Mouse (Mus musculus) forebrain, postnatal 0 days (tissue): ENCODE results near the gene Spred2. TPM values are rescaled to one million over a fixed set of nuclear protein-coding genes. Genes with fewer than 3 reads are reported as not detected.

ENCODE experiments used
- ATAC-seq: fragments of 200-750 bp; cut with Nextera tagmentation; 2 replicates; pipeline ENCODE4 v1.8.0; 2017; ENCODE audit warnings: mild to moderate bottlenecking, moderate library complexity
- DNase-seq: peaks from one replicate; pipeline ENCODE4 v3.0.0-alpha.2; 2015
- H3K27ac ChIP-seq: fragments of 300-500 bp; sonication (generic); 2 replicates; pipeline ENCODE4 v1.5.1; 2014; ENCODE audit warnings: low read depth, mild to moderate bottlenecking, antibody characterized with exemption, low read length, moderate library complexity, mixed read lengths
- H3K27me3 ChIP-seq: fragments of 300-500 bp; sonication (generic); 2 replicates; pipeline ENCODE4 v1.6.1; 2014; ENCODE audit warnings: mild to moderate bottlenecking, low read length, mixed read lengths; ENCODE audit not compliant: insufficient read depth
- H3K36me3 ChIP-seq: fragments of 300-500 bp; sonication (generic); 2 replicates; pipeline ENCODE4 v1.6.1; 2014; ENCODE audit warnings: mild to moderate bottlenecking, moderate library complexity; ENCODE audit not compliant: insufficient read depth
- H3K4me1 ChIP-seq: fragments of 300-500 bp; sonication (generic); 2 replicates; pipeline ENCODE4 v1.6.1; 2014; ENCODE audit warnings: antibody characterized with exemption; ENCODE audit not compliant: insufficient read depth
- H3K4me2 ChIP-seq: fragments of 300-500 bp; sonication (generic); 2 replicates; pipeline ENCODE4 v1.6.1; 2014; ENCODE audit warnings: low read depth, mild to moderate bottlenecking, moderate library complexity
- H3K4me3 ChIP-seq: fragments of 300-500 bp; sonication (generic); 2 replicates; pipeline ENCODE4 v1.5.1; 2014; ENCODE audit warnings: low read depth, low read length, mixed read lengths
- H3K9ac ChIP-seq: fragments of 300-500 bp; sonication (generic); 2 replicates; pipeline ENCODE4 v1.6.1; 2014; ENCODE audit warnings: mild to moderate bottlenecking
- H3K9me3 ChIP-seq: fragments of 300-500 bp; sonication (generic); 2 replicates; pipeline ENCODE4 v1.6.1; 2016; ENCODE audit warnings: low read length
- CTCF ChIP-seq: sonication (generic); IDR thresholded peaks from 2 replicates; pipeline ENCODE4 v1.5.1; 2016; ENCODE audit warnings: antibody characterized with exemption, control low read depth, low read depth
- WGBS: fragments of 180-500 bp; shearing (Covaris S2); extraction: QIAGEN DNeasy Blood & Tissue Kit; methylation state at CpG from one replicate; pipeline ENCODE4 v1.1.7; 2014; 5-methylcytosine and 5-hydroxymethylcytosine counted together
- polyA plus RNA-seq: library from polyadenylated mRNA; unstranded; fragments of >200 nt; fragmentation: Nextera tagmentation; extraction: Ambion mirVana; gene quantifications from 2 replicates; pipeline ENCODE4 v1.2.1, GENCODE M21; 2015
- total RNA-seq: library from RNA; depleted of rRNA; stranded (reverse); fragments of >200 nt; gene quantifications from 2 replicates; pipeline ENCODE4 v1.2.3, GENCODE M21; 2014

Gene Spred2
- total and polyA plus RNA-seq, 2 experiments from 2014 or later, result 9.1 to 15.5 TPM

DNA sequence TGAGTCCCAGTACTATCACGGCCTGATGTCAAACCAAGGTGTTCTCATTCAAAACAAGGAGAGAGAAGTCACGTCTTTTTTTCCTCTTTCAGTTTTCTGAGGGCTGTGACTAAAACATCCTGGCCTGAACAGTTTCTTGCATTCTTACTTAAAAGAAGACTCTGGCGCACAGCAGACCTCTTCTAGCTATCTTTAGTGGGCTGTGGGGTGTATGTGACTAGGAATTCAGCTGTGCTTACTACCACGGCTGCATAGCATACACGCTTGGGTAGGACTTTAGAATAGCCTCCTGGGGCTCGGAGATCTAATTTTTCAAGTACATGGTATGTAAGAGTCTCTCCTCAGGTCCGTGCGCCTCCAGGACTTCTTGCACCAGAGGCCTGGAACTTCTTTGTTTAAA is 26.0 kb downstream of the Spred2 start:
- no peaks in the 10 kb centered on the region for H3K36me3 ChIP-seq
- no peak overlapping the region for H3K4me3 ChIP-seq
- TF ChIP-seq CTCF, result no peak
- DNase-seq (no peak), ATAC-seq (no peak)
- no peaks in the 10 kb centered on the region for H3K9me3 ChIP-seq
- no peak overlapping the region for H3K4me2 ChIP-seq
- WGBS, result 77% methylated on average over 8 of the region's 8 CpGs
- H3K27me3 ChIP-seq, result no peaks in the 10 kb centered on the region
- no peak overlapping the region for H3K27ac ChIP-seq
- H3K9ac ChIP-seq, result no peak overlapping the region
- 0 out of 2 replicates have a peak, but pooled peaks cover 14% of the 10 kb centered on the region for H3K4me1 ChIP-seq

DNA sequence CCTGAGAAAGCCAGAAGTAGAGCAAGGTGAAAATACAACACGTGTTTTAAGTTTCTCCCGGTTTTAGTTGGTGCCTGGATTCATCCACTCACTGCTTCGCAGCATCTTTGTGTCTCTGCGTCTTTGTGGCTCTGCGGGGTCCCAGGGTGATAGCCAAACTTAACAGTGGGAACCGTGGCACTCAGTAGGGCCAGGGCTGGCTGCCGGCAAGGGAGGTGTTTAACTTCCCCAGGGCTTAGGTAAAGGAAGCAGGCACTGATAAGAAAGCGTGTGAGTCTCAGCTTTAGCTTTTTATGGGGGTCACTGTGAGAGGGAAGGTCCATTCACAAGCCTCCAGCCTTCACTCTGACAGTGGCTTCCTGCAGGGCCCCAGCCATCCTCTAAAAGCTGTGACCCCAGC is 28.8 kb downstream of the Spred2 start:
- no peak for TF ChIP-seq CTCF
- 73% methylated on average over 8 of the region's 8 CpGs for WGBS
- Histone ChIP-seq H3K36me3 (no peaks in the 10 kb centered on the region), H3K27me3 (no peaks in the 10 kb centered on the region), H3K4me2 (no peak overlapping the region), H3K9ac (no peak overlapping the region), H3K4me3 (no peak overlapping the region), H3K4me1 (0 out of 2 replicates have a peak, but pooled peaks cover 6% of the 10 kb centered on the region), H3K9me3 (no peaks in the 10 kb centered on the region), H3K27ac (no peak overlapping the region)
- no peak for DNase-seq
- no peak for ATAC-seq

DNA sequence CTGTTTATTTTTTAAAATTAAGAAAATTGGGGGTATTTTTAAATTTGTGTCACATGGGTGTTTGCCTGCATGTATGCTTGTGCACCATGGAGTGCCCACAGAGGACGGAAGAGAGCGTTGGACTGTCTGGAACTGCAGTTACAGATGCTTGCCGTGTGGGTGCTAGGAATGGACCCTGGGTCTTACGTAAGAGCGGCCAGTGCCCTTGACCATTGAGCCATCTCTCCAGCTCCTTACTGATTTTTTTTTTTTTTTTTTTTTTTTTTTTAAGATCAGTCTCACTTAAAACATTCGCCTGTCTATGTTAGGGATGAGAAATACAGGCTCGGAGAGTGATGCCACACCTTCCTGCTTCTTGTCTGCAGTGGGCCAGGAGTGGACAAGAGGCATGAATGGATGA is 29.7 kb downstream of the Spred2 start:
- TF ChIP-seq CTCF, result no peak
- DNase-seq (no peak), ATAC-seq (no peak)
- Histone ChIP-seq H3K27ac (no peak overlapping the region), H3K36me3 (no peaks in the 10 kb centered on the region), H3K4me1 (0 out of 2 replicates have a peak, but pooled peaks cover 6% of the 10 kb centered on the region), H3K4me2 (no peak overlapping the region), H3K9me3 (no peaks in the 10 kb centered on the region), H3K4me3 (no peak overlapping the region), H3K9ac (no peak overlapping the region), H3K27me3 (no peaks in the 10 kb centered on the region)
- 95% methylated on average over 7 of the region's 7 CpGs for WGBS

DNA sequence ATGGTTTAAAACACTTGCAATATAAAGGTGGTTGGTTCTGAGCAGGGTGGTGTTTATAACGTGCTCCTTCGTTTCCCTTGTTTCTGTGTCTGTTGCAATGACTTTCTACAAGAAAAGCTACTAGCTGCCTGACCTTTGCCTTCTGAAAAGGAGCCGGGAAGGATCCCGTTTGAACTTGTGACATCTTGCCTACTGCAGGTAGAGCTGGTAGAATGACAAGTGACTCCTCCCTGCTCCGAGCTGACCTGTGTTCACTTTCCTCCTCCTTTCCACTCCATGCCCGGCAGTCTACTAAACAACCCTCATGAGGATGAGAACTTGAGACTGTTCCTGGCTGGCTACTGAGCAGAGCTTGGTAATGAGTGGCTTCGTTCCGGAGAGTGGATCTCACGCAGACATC is 30.9 kb downstream of the Spred2 start:
- no peak for TF ChIP-seq CTCF
- WGBS, result 86% methylated on average over 9 of the region's 9 CpGs
- H3K9ac ChIP-seq, result no peak overlapping the region
- no peaks in the 10 kb centered on the region for H3K27me3 ChIP-seq
- H3K4me2 ChIP-seq, result no peak overlapping the region
- no peak overlapping the region for H3K27ac ChIP-seq
- H3K4me3 ChIP-seq, result no peak overlapping the region
- no peak for ATAC-seq
- no peaks in the 10 kb centered on the region for H3K36me3 ChIP-seq
- 0 out of 2 replicates have a peak, but pooled peaks cover 1% of the 10 kb centered on the region for H3K4me1 ChIP-seq
- no peaks in the 10 kb centered on the region for H3K9me3 ChIP-seq
- DNase-seq, result no peak

DNA sequence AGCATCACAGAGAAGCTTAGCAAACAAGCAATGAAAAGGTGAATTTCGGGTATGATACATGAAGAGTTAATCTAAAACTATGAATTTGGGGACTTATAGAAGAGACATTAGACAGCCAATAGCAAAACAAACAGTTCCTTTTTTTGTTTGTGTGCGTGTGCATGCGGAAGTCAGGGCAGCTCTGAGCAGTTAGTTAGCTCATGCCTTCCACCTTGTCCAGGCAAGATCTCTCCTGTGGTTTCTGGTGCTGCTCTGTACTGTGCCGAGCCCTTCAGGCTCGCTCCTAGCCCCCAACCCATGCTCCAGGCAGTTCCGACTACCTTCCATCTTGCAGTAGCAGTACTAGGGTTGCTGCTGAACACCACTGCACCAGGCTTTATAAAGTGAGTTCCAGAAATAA is 31.5 kb downstream of the Spred2 start:
- no peak overlapping the region for H3K4me3 ChIP-seq
- DNase-seq (no peak), ATAC-seq (no peak)
- H3K4me1 ChIP-seq, result no peaks in the 10 kb centered on the region
- H3K9me3 ChIP-seq, result no peaks in the 10 kb centered on the region
- no peak overlapping the region for H3K27ac ChIP-seq
- H3K36me3 ChIP-seq, result no peaks in the 10 kb centered on the region
- 91% methylated on average over 6 of the region's 6 CpGs for WGBS
- TF ChIP-seq CTCF, result no peak
- no peak overlapping the region for H3K4me2 ChIP-seq
- H3K27me3 ChIP-seq, result no peaks in the 10 kb centered on the region
- H3K9ac ChIP-seq, result no peak overlapping the region

DNA sequence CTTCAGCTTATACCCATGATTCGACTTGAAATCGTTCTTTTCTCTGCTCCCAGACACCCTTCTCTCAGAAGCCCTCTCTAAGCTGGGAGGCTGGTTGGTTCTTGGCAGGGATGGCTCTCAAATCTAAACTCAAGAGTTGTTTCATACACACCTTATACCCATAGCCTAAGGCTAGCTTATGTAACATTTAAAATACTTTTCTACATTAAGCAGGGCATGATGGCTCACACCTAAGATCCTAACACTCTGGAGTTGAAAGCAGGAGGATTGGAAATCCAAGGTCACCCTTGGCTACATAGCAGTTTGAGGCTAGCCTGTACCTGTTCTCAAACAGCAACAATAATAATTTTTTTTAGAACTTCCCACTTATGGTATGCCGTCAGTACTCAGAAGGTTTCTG is 34.8 kb downstream of the Spred2 start:
- Histone ChIP-seq H3K36me3 (0 out of 2 replicates have a peak, but pooled peaks cover 6% of the 10 kb centered on the region), H3K4me3 (no peak overlapping the region), H3K27me3 (no peaks in the 10 kb centered on the region), H3K9ac (no peak overlapping the region), H3K4me2 (no peak overlapping the region), H3K4me1 (no peaks in the 10 kb centered on the region), H3K27ac (no peak overlapping the region), H3K9me3 (no peaks in the 10 kb centered on the region)
- DNase-seq (no peak), ATAC-seq (no peak)
- TF ChIP-seq CTCF, result no peak
- 89% methylated on average over 3 of the region's 3 CpGs for WGBS

DNA sequence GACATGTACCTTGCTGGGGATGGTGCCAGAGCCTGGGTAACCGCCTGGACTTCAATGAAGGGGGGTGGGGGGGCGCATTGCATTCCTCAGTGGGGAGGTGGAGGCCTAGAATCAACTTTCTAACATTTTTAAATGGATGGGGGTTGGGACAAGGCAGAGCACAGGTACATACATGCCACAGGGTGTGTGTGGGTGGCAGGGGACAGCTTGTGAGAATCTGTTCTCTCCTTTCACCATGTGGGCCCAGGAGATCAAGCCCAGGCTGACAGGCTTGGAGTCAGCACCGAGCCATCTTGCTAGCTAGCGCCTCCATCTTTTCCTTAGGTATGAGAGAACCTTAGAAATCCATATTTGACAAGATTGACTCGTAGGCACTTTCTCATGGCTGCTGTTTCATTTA is 35.7 kb downstream of the Spred2 start:
- 72% methylated on average over 5 of the region's 5 CpGs for WGBS
- Histone ChIP-seq H3K9ac (no peak overlapping the region), H3K27ac (no peak overlapping the region), H3K36me3 (0 out of 2 replicates have a peak, but pooled peaks cover 6% of the 10 kb centered on the region), H3K27me3 (no peaks in the 10 kb centered on the region), H3K9me3 (no peaks in the 10 kb centered on the region), H3K4me2 (no peak overlapping the region), H3K4me3 (no peak overlapping the region), H3K4me1 (no peaks in the 10 kb centered on the region)
- DNase-seq (no peak), ATAC-seq (no peak)
- TF ChIP-seq CTCF, result no peak
